Mouse (Mus musculus) small intestine, adult 2 months (tissue): ENCODE data around the gene Brk1. TPM values are rescaled to one million over a fixed set of nuclear protein-coding genes. Genes with fewer than 3 reads are reported as not detected.
A peak's percentile ranks its signal among the peaks of the same experiment; 100 is the strongest.

Experiments
- H3K27ac ChIP-seq: fragments of 200-500 bp; 2 replicates; pipeline ENCODE4 v1.5.1; 2012; ENCODE audit warnings: low read depth, low read length, control low read depth, inconsistent platforms; ENCODE audit not compliant: insufficient read depth
- H3K27me3 ChIP-seq: fragments of 200-500 bp; 2 replicates; pipeline ENCODE4 v1.6.1; 2012; ENCODE audit warnings: mild to moderate bottlenecking, moderate library complexity, low read length, inconsistent platforms; ENCODE audit not compliant: control insufficient read depth, insufficient read depth
- H3K36me3 ChIP-seq: fragments of 200-500 bp; 2 replicates; pipeline ENCODE4 v1.6.1; 2012; ENCODE audit warnings: mild to moderate bottlenecking, low read length, control low read depth, inconsistent platforms; ENCODE audit not compliant: control insufficient read depth, insufficient read depth
- H3K4me1 ChIP-seq: fragments of 200-500 bp; 2 replicates; pipeline ENCODE4 v1.6.1; 2012; ENCODE audit warnings: low read length, inconsistent platforms, mixed read lengths; ENCODE audit not compliant: control insufficient read depth, insufficient read depth, insufficient read length
- H3K4me3 ChIP-seq: fragments of 200-500 bp; 2 replicates; pipeline ENCODE4 v1.5.1; 2012; ENCODE audit warnings: low read depth, mild to moderate bottlenecking, control low read depth, inconsistent platforms, low read length, moderate library complexity
- CTCF ChIP-seq: fragments of 200-500 bp; IDR thresholded peaks from 2 replicates; pipeline ENCODE4 v1.5.1; 2012; ENCODE audit warnings: low read depth, mild to moderate bottlenecking, control low read depth, inconsistent platforms, low read length, moderate library complexity, mixed read lengths; ENCODE audit not compliant: insufficient replicate concordance, insufficient read length; ENCODE audit errors: extremely low read depth
- POLR2A ChIP-seq: fragments of 200-500 bp; IDR thresholded peaks from 2 replicates; pipeline ENCODE4 v1.6.1; 2012; ENCODE audit warnings: low read depth, mild to moderate bottlenecking, control low read depth, inconsistent platforms, low read length, moderate library complexity
- WGBS: fragments of 180-500 bp; shearing (Covaris S2); methylation state at CpG from one replicate; pipeline ENCODE4 v1.1.7; 2018; 5-methylcytosine and 5-hydroxymethylcytosine counted together
- polyA plus RNA-seq: library from polyadenylated mRNA; depleted of rRNA; stranded (reverse); fragments of >200 nt; gene quantifications from 2 replicates; pipeline ENCODE4 v1.2.3, GENCODE M21; 2012

Brk1 gene
- polyA plus RNA-seq, 1 experiment = 71.2 TPM

DNA sequence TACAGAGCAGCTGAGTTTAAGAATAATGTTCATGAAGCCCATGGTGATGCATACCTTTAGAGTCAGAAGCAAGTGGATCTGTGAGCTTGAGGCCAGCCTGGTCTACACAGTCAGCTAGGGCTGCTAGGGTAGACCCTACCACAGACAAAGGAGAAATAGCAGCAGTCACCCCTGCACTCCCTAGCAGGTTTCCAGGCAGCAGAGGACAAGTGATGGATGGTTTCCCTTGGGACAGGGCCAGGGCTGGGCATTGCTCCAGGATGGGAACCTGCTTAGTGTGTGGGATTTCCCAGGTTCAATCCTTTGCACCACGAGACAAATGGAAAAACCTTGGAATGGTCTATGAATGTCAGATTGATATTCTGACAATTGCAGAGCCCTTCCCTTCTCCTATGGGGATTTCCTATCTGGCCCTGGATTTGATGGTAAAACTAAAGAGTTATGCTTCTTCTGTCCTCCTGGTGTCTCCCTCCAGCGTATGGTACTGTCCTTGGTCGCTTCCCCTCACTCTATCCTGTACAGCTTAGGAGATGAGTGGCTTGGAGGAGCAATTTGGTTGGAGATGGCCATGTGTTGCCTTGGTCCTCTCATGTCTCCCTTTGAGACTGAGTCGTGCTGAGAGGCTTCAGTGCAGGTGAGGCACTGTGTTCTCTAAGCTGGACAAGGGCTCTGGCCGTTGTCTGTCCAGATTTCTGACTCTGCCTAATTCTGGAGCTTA lies 17.9 kb upstream of the Brk1 start:
- Histone ChIP-seq H3K27me3 (no peaks in the 10 kb centered on the region), H3K27ac (no peak overlapping the region), H3K4me3 (no peak overlapping the region), H3K4me1 (no peaks in the 10 kb centered on the region), H3K36me3 (peaks cover 2% of the 10 kb centered on the region)
- TF ChIP-seq POLR2A = no peak
- no peak for TF ChIP-seq CTCF
- WGBS = 64% methylated on average over 5 of the region's 5 CpGs

DNA sequence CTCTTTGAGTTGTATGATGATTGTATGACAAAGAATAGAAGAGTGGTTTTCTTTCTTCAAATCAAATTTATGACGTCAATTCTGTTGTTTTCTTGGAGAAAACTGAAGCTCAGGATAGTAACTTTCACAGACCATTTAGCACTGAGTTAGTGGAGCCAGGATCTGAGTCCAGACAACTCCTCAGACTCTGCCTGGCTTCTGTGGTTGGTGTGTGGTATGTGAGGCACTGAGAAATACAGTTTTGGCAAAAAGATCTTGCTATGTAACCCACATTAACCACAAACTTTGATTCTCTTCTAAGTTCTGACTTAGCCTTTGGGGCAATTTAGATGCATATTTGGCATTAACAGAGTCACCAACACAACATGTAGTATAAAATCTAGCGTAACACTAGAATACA lies 11.9 kb upstream of the Brk1 start:
- H3K36me3 ChIP-seq = no peaks in the 10 kb centered on the region; the same call in 1 of the 2 replicates
- H3K27me3 ChIP-seq = no peaks in the 10 kb centered on the region
- no peaks in the 10 kb centered on the region for H3K4me1 ChIP-seq
- 91% methylated on average over 2 of the region's 2 CpGs for WGBS
- H3K27ac ChIP-seq = no peak overlapping the region
- TF ChIP-seq POLR2A = no peak
- TF ChIP-seq CTCF = no peak
- H3K4me3 ChIP-seq = no peak overlapping the region

DNA sequence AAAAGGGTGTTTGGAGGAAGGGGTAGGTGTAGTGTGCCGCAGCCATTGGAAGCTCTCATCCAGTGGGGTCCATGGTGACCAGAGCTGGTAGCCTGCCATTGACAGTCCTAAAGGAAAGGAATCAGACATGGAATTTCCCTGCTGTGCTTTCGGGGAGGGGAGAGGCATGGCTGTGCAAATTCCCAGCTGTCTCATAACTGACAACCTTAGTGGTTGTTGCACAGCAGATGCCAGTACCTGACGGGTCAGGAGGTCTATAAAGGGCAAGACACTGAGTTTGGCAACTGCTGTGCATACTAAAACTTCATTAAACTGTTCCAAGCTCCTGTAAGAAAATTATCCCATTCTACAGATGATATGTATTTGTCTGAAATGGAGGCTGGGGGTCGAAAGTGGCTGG lies 6.6 kb upstream of the Brk1 start:
- no peaks in the 10 kb centered on the region for H3K36me3 ChIP-seq
- H3K27ac ChIP-seq = no peak overlapping the region
- WGBS = 88% methylated on average over 4 of the region's 4 CpGs
- H3K27me3 ChIP-seq = no peaks in the 10 kb centered on the region
- H3K4me3 ChIP-seq = no peak overlapping the region
- no peaks in the 10 kb centered on the region for H3K4me1 ChIP-seq
- TF ChIP-seq CTCF (no peak), POLR2A (no peak)

DNA sequence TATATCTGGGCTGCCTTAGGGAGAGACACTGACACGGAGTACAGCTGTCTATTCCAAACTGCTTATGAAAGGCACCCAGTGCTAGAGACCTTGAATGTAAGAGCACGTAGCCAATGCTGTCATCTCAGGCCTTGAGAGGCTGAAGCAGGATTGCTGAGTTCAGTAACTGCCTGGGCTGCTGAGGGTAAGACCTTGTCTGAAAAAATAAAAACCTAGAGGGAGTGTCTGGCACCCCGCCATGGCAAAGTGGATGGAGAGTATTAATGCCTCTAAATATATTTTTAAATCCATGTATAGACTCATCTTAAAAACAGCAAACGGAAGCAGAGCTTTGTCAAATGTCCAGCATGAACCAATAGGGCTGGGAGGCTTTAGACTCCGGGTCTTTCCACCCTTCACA lies 4.7 kb upstream of the Brk1 start:
- Histone ChIP-seq H3K27ac (no peak overlapping the region), H3K4me1 (peaks cover 4% of the 10 kb centered on the region; the same call in 1 of the 2 replicates), H3K27me3 (no peaks in the 10 kb centered on the region), H3K4me3 (no peak overlapping the region), H3K36me3 (no peaks in the 10 kb centered on the region)
- TF ChIP-seq POLR2A (no peak), CTCF (no peak)
- 77% methylated on average over 5 of the region's 5 CpGs for WGBS

DNA sequence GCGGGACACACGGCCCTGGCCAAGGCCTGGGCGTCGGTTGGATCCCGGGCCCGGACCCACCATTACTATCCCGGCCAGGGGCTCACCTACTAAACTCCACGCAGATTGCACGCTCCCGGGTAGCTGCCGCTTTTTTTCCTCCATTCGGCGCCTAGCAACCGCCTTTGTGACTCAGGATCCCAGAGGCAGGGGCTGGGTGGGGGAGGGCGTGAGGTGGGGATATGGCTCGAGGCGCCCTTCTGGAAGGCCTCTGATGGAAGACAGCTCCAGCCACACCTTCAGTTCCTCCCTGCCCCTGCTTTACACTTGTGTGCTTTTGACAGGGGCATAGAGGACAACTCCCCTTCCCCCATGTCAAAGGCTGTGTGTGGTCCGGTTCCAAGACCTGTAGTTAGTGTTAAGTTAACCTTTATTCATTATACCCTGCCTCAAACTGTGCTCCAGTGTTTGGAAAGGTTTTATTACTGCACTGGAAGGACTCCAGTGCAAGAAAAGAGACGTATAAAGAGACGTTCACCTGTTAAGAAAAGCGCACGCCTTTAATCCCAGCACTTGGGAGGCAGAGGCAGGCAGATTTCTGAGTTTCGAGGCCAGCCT lies 3.9 kb upstream of the Brk1 start, which contains the start of gene Fancd2os:
TSS of gene Fancd2os (minus strand) at position 173 of the 597 bp plus-strand sequence.
- TF ChIP-seq CTCF (no peak), POLR2A (no peak)
- Histone ChIP-seq H3K36me3 (no peaks in the 10 kb centered on the region), H3K4me1 (peaks cover 4% of the 10 kb centered on the region; the same call in 1 of the 2 replicates), H3K27ac (no peak within 1 kb of the TSS), H3K27me3 (no peaks in the 10 kb centered on the region), H3K4me3 (no peak within 1 kb of the TSS)
- WGBS = 57% methylated on average over 23 of the region's 23 CpGs

DNA sequence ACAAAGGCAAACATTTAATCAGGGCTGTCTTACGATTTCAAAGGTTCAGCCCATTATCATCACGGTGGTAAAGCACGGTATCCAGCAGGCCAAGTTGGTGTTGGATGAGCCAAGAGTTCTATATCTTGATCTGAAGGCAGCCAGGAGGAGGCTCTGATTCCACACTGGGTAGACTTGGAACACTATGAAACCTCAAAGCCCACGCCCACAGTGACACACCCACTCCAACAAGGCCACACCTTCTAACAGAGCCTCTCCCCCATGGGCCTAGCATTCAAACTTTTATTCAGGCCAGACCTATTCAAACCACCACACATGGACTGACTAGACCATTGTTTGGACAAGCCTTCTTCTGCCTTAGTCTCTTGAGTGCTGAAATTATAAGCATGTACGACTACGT lies 1.8 kb upstream of the Brk1 start:
- Histone ChIP-seq H3K4me1 (peaks cover 9% of the 10 kb centered on the region; the same call in 1 of the 2 replicates), H3K27ac (no peak overlapping the region), H3K4me3 (no peak overlapping the region), H3K36me3 (no peaks in the 10 kb centered on the region), H3K27me3 (no peaks in the 10 kb centered on the region)
- 81% methylated on average over 6 of the region's 6 CpGs for WGBS
- TF ChIP-seq POLR2A (no peak), CTCF (no peak)

DNA sequence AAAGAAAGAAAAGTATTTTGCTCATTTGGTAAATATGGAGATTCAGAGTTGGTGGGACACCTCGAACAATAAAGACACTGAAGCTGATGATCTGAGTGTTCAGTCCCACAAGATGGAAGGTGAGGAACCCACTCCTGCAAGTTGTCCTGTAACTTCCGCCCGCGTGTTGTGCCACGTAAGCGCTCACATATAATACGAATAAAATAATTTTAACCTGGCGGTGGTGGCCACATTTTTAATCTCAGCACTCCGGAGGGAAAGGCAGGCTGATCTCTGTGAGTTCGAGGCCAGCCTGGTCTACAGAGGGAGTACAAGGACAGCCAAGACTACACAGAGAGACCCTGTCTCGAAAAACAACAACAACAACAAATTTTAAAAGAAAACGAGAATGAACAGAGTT lies 579 bp upstream of the Brk1 start:
- TF ChIP-seq CTCF = no peak
- TF ChIP-seq POLR2A = no peak
- 66% methylated on average over 12 of the region's 12 CpGs for WGBS
- Histone ChIP-seq H3K4me3 (peak overlapping the region; percentile 92), H3K4me1 (peaks cover 9% of the 10 kb centered on the region; the same call in 1 of the 2 replicates), H3K36me3 (peaks cover 1% of the 10 kb centered on the region; the same call in 1 of the 2 replicates), H3K27ac (peak overlapping the region; percentile 48; the same call in 1 of the 2 replicates), H3K27me3 (no peaks in the 10 kb centered on the region)
